Mouse (Mus musculus): ENCODE results near the gene Rtn1.
"Not testable (repeated sequence)": the region's sequence is repeated elsewhere in the genome, so short reads cannot be mapped to it uniquely, and the experiment has no call there.

Gene Rtn1

GRCm38 (mm10) chr12:72304985-72305384 is 103.9 kb downstream of the Rtn1 start:
- Histone ChIP-seq H3K36me3 (ENCODE audit: insufficient read depth, low read length) (no peaks in the 10 kb centered on the region), H3K4me1 (replicated peaks; ENCODE audit: low read depth, low read length) (peaks cover 12% of the 10 kb centered on the region; the same call in 1 of the 2 replicates), H3K4me3 (replicated peaks; ENCODE audit: low read length) (no peak overlapping the region), H3K9me3 (ENCODE audit: low read length) (no peaks in the 10 kb centered on the region), H3K27me3 (ENCODE audit: insufficient read depth, low read length) (peaks cover 15% of the 10 kb centered on the region)
- TF ChIP-seq NANOG (IDR thresholded peaks at IDR 0.05; ENCODE audit: borderline replicate concordance, low read length), result no peak
- no peak for TF ChIP-seq POU5F1 (IDR thresholded peaks at IDR 0.05; ENCODE audit: borderline replicate concordance, low read length)
- no peak for TF ChIP-seq CTCF (conservative IDR thresholded peaks at IDR 0.05; ENCODE audit: low read length)

- H3K9me3 ChIP-seq (ENCODE audit: low read length), result no peaks in the 10 kb centered on the region
- TF ChIP-seq POU5F1 (IDR thresholded peaks at IDR 0.05; ENCODE audit: borderline replicate concordance, low read length) (no peak), NANOG (IDR thresholded peaks at IDR 0.05; ENCODE audit: borderline replicate concordance, low read length) (no peak), CTCF (conservative IDR thresholded peaks at IDR 0.05; ENCODE audit: low read length) (no peak)
- H3K36me3 ChIP-seq (ENCODE audit: insufficient read depth, low read length), result no peaks in the 10 kb centered on the region
- peaks cover 12% of the 10 kb centered on the region; the same call in 1 of the 2 replicates for H3K4me1 ChIP-seq (replicated peaks; ENCODE audit: low read depth, low read length)
- peaks cover 15% of the 10 kb centered on the region for H3K27me3 ChIP-seq (ENCODE audit: insufficient read depth, low read length)
- H3K4me3 ChIP-seq (replicated peaks; ENCODE audit: low read length), result no peak overlapping the region
These were observed 104.5 kb downstream of the Rtn1 start for GRCm38 (mm10) chr12:72304347-72304688.

GRCm38 (mm10) chr12:72303624-72304346 is 105.1 kb downstream of the Rtn1 start:
- TF ChIP-seq POU5F1 (IDR thresholded peaks at IDR 0.05; ENCODE audit: borderline replicate concordance, low read length) (no peak), NANOG (IDR thresholded peaks at IDR 0.05; ENCODE audit: borderline replicate concordance, low read length) (no peak)
- H3K36me3 ChIP-seq (ENCODE audit: insufficient read depth, low read length), result no peaks in the 10 kb centered on the region
- H3K9me3 ChIP-seq (ENCODE audit: low read length), result no peaks in the 10 kb centered on the region
- peaks cover 15% of the 10 kb centered on the region for H3K27me3 ChIP-seq (ENCODE audit: insufficient read depth, low read length)
- peak overlapping the region; percentile 66 for H3K4me3 ChIP-seq (replicated peaks; ENCODE audit: low read length)
- H3K4me1 ChIP-seq (replicated peaks; ENCODE audit: low read depth, low read length), result peaks cover 14% of the 10 kb centered on the region

GRCm38 (mm10) chr12:72301431-72301830 is 107.4 kb downstream of the Rtn1 start:
- Histone ChIP-seq H3K36me3 (ENCODE audit: insufficient read depth, low read length) (no peaks in the 10 kb centered on the region), H3K27me3 (ENCODE audit: insufficient read depth, low read length) (peaks cover 15% of the 10 kb centered on the region), H3K9me3 (ENCODE audit: low read length) (no peaks in the 10 kb centered on the region), H3K4me1 (replicated peaks; ENCODE audit: low read depth, low read length) (peaks cover 21% of the 10 kb centered on the region), H3K4me3 (replicated peaks; ENCODE audit: low read length) (no peak overlapping the region)
- no peak for TF ChIP-seq NANOG (IDR thresholded peaks at IDR 0.05; ENCODE audit: borderline replicate concordance, low read length)

GRCm38 (mm10) chr12:72300971-72301370 is 107.9 kb downstream of the Rtn1 start:
- peaks cover 15% of the 10 kb centered on the region for H3K27me3 ChIP-seq (ENCODE audit: insufficient read depth, low read length)
- TF ChIP-seq NANOG (IDR thresholded peaks at IDR 0.05; ENCODE audit: borderline replicate concordance, low read length) (no peak), CTCF (conservative IDR thresholded peaks at IDR 0.05; ENCODE audit: low read length) (no peak), POU5F1 (IDR thresholded peaks at IDR 0.05; ENCODE audit: borderline replicate concordance, low read length) (no peak)
- no peaks in the 10 kb centered on the region for H3K36me3 ChIP-seq (ENCODE audit: insufficient read depth, low read length)
- H3K9me3 ChIP-seq (ENCODE audit: low read length), result no peaks in the 10 kb centered on the region
- H3K4me3 ChIP-seq (replicated peaks; ENCODE audit: low read length), result no peak overlapping the region
- peaks cover 21% of the 10 kb centered on the region for H3K4me1 ChIP-seq (replicated peaks; ENCODE audit: low read depth, low read length)

- Histone ChIP-seq H3K36me3 (ENCODE audit: insufficient read depth, low read length) (no peaks in the 10 kb centered on the region), H3K4me1 (replicated peaks; ENCODE audit: low read depth, low read length) (peaks cover 10% of the 10 kb centered on the region), H3K9me3 (ENCODE audit: low read length) (peaks cover 4% of the 10 kb centered on the region; the same call in 1 of the 2 replicates), H3K27me3 (ENCODE audit: insufficient read depth, low read length) (peaks cover 3% of the 10 kb centered on the region), H3K4me3 (replicated peaks; ENCODE audit: low read length) (no peak overlapping the region)
- TF ChIP-seq NANOG (IDR thresholded peaks at IDR 0.05; ENCODE audit: borderline replicate concordance, low read length), result no peak
- no peak for TF ChIP-seq CTCF (conservative IDR thresholded peaks at IDR 0.05; ENCODE audit: low read length)
- TF ChIP-seq POU5F1 (IDR thresholded peaks at IDR 0.05; ENCODE audit: borderline replicate concordance, low read length), result no peak
These were observed 110.6 kb downstream of the Rtn1 start for GRCm38 (mm10) chr12:72298222-72298621.

GRCm38 (mm10) chr12:72296552-72296951 is 112.3 kb downstream of the Rtn1 start:
- no peaks in the 10 kb centered on the region for H3K36me3 ChIP-seq (ENCODE audit: insufficient read depth, low read length)
- peaks cover 4% of the 10 kb centered on the region; the same call in 1 of the 2 replicates for H3K9me3 ChIP-seq (ENCODE audit: low read length)
- no peak overlapping the region for H3K4me3 ChIP-seq (replicated peaks; ENCODE audit: low read length)
- no peaks in the 10 kb centered on the region; the same call in 1 of the 2 replicates for H3K27me3 ChIP-seq (ENCODE audit: insufficient read depth, low read length)
- H3K4me1 ChIP-seq (replicated peaks; ENCODE audit: low read depth, low read length), result peaks cover 9% of the 10 kb centered on the region
- TF ChIP-seq CTCF (conservative IDR thresholded peaks at IDR 0.05; ENCODE audit: low read length) (no peak), POU5F1 (IDR thresholded peaks at IDR 0.05; ENCODE audit: borderline replicate concordance, low read length) (no peak), NANOG (IDR thresholded peaks at IDR 0.05; ENCODE audit: borderline replicate concordance, low read length) (no peak)

GRCm38 (mm10) chr12:72293185-72293584 is 115.7 kb downstream of the Rtn1 start:
- H3K4me3 ChIP-seq (replicated peaks; ENCODE audit: low read length); H3K27me3 ChIP-seq (ENCODE audit: insufficient read depth, low read length); H3K4me1 ChIP-seq (replicated peaks; ENCODE audit: low read depth, low read length); H3K9me3 ChIP-seq (ENCODE audit: low read length); H3K36me3 ChIP-seq (ENCODE audit: insufficient read depth, low read length): not testable (repeated sequence)

- Histone ChIP-seq H3K4me1 (replicated peaks; ENCODE audit: low read depth, low read length) (0 out of 2 replicates have a peak, but pooled peaks cover 2% of the 10 kb centered on the region), H3K36me3 (ENCODE audit: insufficient read depth, low read length) (no peaks in the 10 kb centered on the region), H3K4me3 (replicated peaks; ENCODE audit: low read length) (no peak overlapping the region), H3K9me3 (ENCODE audit: low read length) (peaks cover 4% of the 10 kb centered on the region; the same call in 1 of the 2 replicates), H3K27me3 (ENCODE audit: insufficient read depth, low read length) (no peaks in the 10 kb centered on the region)
- TF ChIP-seq CTCF (conservative IDR thresholded peaks at IDR 0.05; ENCODE audit: low read length) (no peak), POU5F1 (IDR thresholded peaks at IDR 0.05; ENCODE audit: borderline replicate concordance, low read length) (no peak), NANOG (IDR thresholded peaks at IDR 0.05; ENCODE audit: borderline replicate concordance, low read length) (no peak)
These were observed 116.3 kb downstream of the Rtn1 start for GRCm38 (mm10) chr12:72292566-72292965.

All from E14TG2a.4 (cell line).